Mouse (Mus musculus) erythroblast, embryonic 14.5 days (primary cell): ENCODE results near the gene Psmb9. TPM values are rescaled to one million over a fixed set of nuclear protein-coding genes. Genes with fewer than 3 reads are reported as not detected.

ENCODE experiments used
- H3K27me3 ChIP-seq: 2 replicates; pipeline ENCODE4 v1.6.1; 2012; ENCODE audit warnings: inconsistent platforms; ENCODE audit not compliant: control insufficient read depth
- H3K36me3 ChIP-seq: 2 replicates; pipeline ENCODE4 v1.6.1; 2012; ENCODE audit warnings: mild to moderate bottlenecking, inconsistent platforms; ENCODE audit not compliant: control insufficient read depth
- H3K4me1 ChIP-seq: 2 replicates; pipeline ENCODE4 v1.6.1; 2012; ENCODE audit warnings: inconsistent platforms; ENCODE audit not compliant: control insufficient read depth
- H3K4me3 ChIP-seq: replicated peaks from 2 replicates; pipeline ENCODE3; 2012; ENCODE audit warnings: moderate library complexity, mild to moderate bottlenecking, inconsistent platforms
- H3K9me3 ChIP-seq: 2 replicates; pipeline ENCODE4 v1.6.1; 2012; ENCODE audit warnings: low read length, inconsistent platforms, mixed read lengths; ENCODE audit not compliant: control insufficient read depth
- GATA1 ChIP-seq: IDR thresholded peaks from 2 replicates; pipeline ENCODE4 v1.6.1; 2012; ENCODE audit warnings: low read length, inconsistent platforms, mixed read lengths
- TAL1 ChIP-seq: IDR thresholded peaks from 3 replicates; pipeline ENCODE4 v1.6.1; 2012; ENCODE audit warnings: low read length, inconsistent platforms, mixed read lengths
- polyA plus RNA-seq: library from polyadenylated mRNA; stranded (reverse); fragments of >175 nt; gene quantifications from 2 replicates; pipeline ENCODE4 v1.2.3, GENCODE M21; 2012

Psmb9 gene
- polyA plus RNA-seq, 1 experiment, result 0.05 TPM

GRCm38 (mm10) chr17:34192852-34193251, 5.3 kb upstream of the Psmb9 start:
- Histone ChIP-seq H3K4me3 (no peak overlapping the region), H3K27me3 (peaks cover 82% of the 10 kb centered on the region), H3K9me3 (no peaks in the 10 kb centered on the region), H3K4me1 (peaks cover 14% of the 10 kb centered on the region), H3K36me3 (no peaks in the 10 kb centered on the region)
- no peak for TF ChIP-seq TAL1

- no peak overlapping the region for H3K4me3 ChIP-seq
- no peak for TF ChIP-seq TAL1
- no peak for TF ChIP-seq GATA1
- no peaks in the 10 kb centered on the region for H3K36me3 ChIP-seq
- H3K9me3 ChIP-seq, result no peaks in the 10 kb centered on the region
- H3K27me3 ChIP-seq, result peaks cover 71% of the 10 kb centered on the region
- H3K4me1 ChIP-seq, result peaks cover 21% of the 10 kb centered on the region
Measured at GRCm38 (mm10) chr17:34188986-34189385, 1.4 kb upstream of the Psmb9 start.

- H3K4me1 ChIP-seq, result peaks cover 23% of the 10 kb centered on the region
- H3K36me3 ChIP-seq, result no peaks in the 10 kb centered on the region
- TF ChIP-seq TAL1, result no peak
- H3K9me3 ChIP-seq, result no peaks in the 10 kb centered on the region
- H3K27me3 ChIP-seq, result peaks cover 68% of the 10 kb centered on the region
- peak overlapping the region; percentile 80 for H3K4me3 ChIP-seq
Measured at GRCm38 (mm10) chr17:34188010-34188409, 446 bp upstream of the Psmb9 start.

GRCm38 (mm10) chr17:34186885-34187260, 691 bp downstream of the Psmb9 start:
- H3K36me3 ChIP-seq, result no peaks in the 10 kb centered on the region

GRCm38 (mm10) chr17:34185526-34185925, 2.0 kb downstream of the Psmb9 start:
- Histone ChIP-seq H3K9me3 (no peaks in the 10 kb centered on the region), H3K4me3 (no peak overlapping the region), H3K36me3 (no peaks in the 10 kb centered on the region), H3K4me1 (peaks cover 23% of the 10 kb centered on the region), H3K27me3 (peaks cover 51% of the 10 kb centered on the region)
- TF ChIP-seq GATA1 (no peak), TAL1 (no peak)

More at GRCm38 (mm10) chr17:34186885-34187260, 691 bp downstream of the Psmb9 start:
- Histone ChIP-seq H3K27me3 (peaks cover 58% of the 10 kb centered on the region), H3K9me3 (no peaks in the 10 kb centered on the region), H3K4me1 (peaks cover 23% of the 10 kb centered on the region), H3K4me3 (peak overlapping the region; percentile 80)
- TF ChIP-seq TAL1, result no peak
- no peak for TF ChIP-seq GATA1

GRCm38 (mm10) chr17:34183564-34184219, 3.9 kb downstream of the Psmb9 start:
- Histone ChIP-seq H3K9me3 (no peaks in the 10 kb centered on the region), H3K4me3 (no peak overlapping the region), H3K27me3 (peaks cover 39% of the 10 kb centered on the region), H3K4me1 (peaks cover 23% of the 10 kb centered on the region), H3K36me3 (no peaks in the 10 kb centered on the region)
- TF ChIP-seq TAL1 (no peak), GATA1 (no peak)

GRCm38 (mm10) chr17:34179913-34180859, 7.4 kb downstream of the Psmb9 start:
- H3K36me3 ChIP-seq, result no peaks in the 10 kb centered on the region
- H3K4me1 ChIP-seq, result peaks cover 3% of the 10 kb centered on the region; the same call in 1 of the 2 replicates
- TF ChIP-seq TAL1, result no peak
- no peak for TF ChIP-seq GATA1
- peaks cover 12% of the 10 kb centered on the region for H3K9me3 ChIP-seq
- no peak overlapping the region for H3K4me3 ChIP-seq
- peaks cover 11% of the 10 kb centered on the region for H3K27me3 ChIP-seq

GRCm38 (mm10) chr17:34179019-34179418, 8.5 kb downstream of the Psmb9 start:
- Histone ChIP-seq H3K36me3 (no peaks in the 10 kb centered on the region), H3K4me3 (no peak overlapping the region), H3K27me3 (peaks cover 7% of the 10 kb centered on the region), H3K4me1 (peaks cover 3% of the 10 kb centered on the region; the same call in 1 of the 2 replicates), H3K9me3 (peaks cover 12% of the 10 kb centered on the region)
- no peak for TF ChIP-seq GATA1
- no peak for TF ChIP-seq TAL1

GRCm38 (mm10) chr17:34177179-34177578, 10.4 kb downstream of the Psmb9 start:
- no peak for TF ChIP-seq GATA1
- no peak for TF ChIP-seq TAL1
- no peaks in the 10 kb centered on the region for H3K4me1 ChIP-seq
- peaks cover 18% of the 10 kb centered on the region for H3K9me3 ChIP-seq
- H3K27me3 ChIP-seq, result peaks cover 3% of the 10 kb centered on the region
- H3K4me3 ChIP-seq, result no peak overlapping the region
- no peaks in the 10 kb centered on the region for H3K36me3 ChIP-seq
